Mouse (Mus musculus): ENCODE measurements around the gene Rhox1.
A peak's percentile ranks its signal among the peaks of the same experiment; 100 is the strongest.
"Not testable (repeated sequence)": the region's sequence is repeated elsewhere in the genome, so short reads cannot be mapped to it uniquely, and the experiment has no call there.

The Rhox1 gene

DNA sequence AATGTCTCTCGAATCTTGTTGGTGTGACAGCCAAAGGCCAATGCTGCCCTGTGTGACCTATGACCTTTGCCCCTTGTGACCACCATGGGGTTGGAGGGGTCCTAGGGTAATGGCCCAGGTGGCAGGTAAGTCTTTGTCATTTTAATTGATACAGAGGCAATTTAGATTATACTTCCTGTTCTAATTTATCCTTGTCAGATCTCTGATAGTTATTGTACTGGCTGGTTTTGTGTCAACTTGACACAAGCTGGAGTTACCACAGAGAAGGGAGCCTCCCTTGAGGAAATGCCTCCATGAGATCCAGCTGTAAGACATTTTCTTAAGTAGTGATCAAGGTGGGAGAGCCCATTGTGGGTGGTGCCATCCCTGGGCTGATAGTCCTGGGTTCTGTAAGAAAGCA is at the start of gene Rhox1:
Gene Rhox1 (minus strand): TSS at position 101 of the 400 bp plus-strand sequence.
- DNase-seq, result not testable (repeated sequence)

- DNase-seq, result not testable (repeated sequence)
Observed at GRCm38 (mm10) chrX:37265038-37265437, 43.0 kb upstream of the Rhox1 start, which contains the start of gene Rhox4a. Gene Rhox4a, plus strand, starts transcription at chrX:37265338.

- DNase-seq, result not testable (repeated sequence)
Observed at GRCm38 (mm10) chrX:37249619-37250018, 27.6 kb upstream of the Rhox1 start, which contains the start of gene Rhox3a. Gene Rhox3a, plus strand, starts transcription at chrX:37249919.

GRCm38 (mm10) chrX:37244676-37245075 is 22.6 kb upstream of the Rhox1 start, which contains the start of gene Rhox2a:
Gene Rhox2a, plus strand, starts transcription at chrX:37244976.
- DNase-seq, result not testable (repeated sequence)

- DNase-seq, result no peak
Observed at GRCm38 (mm10) chrX:37210941-37211340, 11.1 kb downstream of the Rhox1 start, which contains the start of gene Gm9. Gene Gm9, minus strand, starts transcription at chrX:37211041.

DNA sequence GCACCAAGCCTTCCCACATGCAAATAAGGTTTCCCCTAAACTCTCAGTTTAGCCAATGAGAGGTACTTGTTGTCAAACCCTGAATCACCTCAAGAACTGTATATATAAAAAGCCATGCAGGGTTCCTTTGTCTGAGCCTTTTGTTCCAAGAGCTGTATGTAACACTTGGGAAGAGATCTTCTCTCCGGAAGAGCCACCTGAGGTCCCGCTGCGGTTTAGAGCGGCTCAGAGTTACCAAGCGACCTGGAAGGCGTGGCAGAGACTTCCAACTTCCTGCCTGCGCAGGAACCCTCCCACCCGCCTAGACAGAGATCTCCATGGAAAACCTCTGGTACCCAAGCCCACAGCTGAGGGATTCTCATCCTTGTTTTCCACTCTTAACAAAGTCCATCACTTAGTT is 23.4 kb downstream of the Rhox1 start:
- DNase-seq, result no peak

DNA sequence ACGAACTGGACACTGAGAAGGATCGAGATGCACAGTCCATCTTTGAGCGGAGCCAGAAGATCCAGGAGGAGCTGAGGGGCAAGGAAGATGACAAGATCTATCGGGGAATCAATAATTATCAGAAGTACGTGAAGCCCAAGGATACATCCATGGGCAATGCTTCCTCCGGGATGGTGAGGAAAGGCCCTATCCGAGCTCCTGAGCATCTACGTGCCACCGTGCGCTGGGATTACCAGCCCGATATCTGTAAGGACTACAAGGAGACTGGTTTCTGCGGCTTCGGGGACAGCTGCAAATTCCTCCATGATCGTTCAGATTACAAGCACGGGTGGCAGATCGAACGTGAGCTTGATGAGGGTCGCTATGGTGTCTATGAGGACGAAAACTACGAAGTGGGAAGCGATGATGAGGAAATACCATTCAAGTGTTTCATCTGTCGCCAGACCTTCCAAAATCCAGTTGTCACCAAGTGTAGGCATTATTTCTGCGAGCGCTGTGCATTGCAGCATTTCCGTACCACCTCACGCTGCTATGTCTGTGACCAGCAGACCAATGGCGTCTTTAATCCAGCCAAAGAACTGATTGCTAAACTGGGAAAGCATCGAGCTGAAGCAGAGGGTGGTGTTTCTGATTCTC is 30.2 kb downstream of the Rhox1 start:
- no peak for DNase-seq

DNA sequence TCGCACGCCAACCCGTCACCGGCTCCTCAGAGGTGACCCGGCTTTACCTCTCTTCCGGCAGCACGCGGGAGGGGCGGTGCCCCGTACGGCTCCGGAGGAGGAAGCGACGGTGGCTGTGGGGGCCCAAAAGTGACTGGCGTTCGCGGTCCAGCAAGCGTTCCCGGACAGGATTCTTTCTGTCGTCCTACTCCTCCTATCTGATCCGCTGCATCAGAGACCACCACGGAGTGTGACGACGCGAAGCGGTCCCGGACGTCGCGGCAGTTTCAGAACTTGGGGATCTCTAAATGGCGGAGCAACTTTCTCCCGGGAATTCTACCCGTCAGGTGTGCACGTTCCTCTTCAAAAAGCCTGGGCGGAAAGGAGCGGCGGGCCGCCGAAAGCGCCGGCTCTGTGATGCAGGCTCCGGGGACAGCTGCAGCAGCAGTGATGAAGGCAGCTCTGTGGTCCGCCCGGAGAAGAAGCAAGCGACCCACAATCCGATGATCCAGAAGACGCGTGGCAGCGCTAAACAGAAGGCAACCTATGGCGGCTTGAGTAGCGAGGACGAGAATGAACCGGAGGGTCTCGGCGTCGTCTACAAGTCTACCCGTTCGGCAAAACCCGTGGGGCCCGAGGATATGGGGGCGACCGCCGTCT is 30.8 kb downstream of the Rhox1 start, which contains the start of the genes Ndufa1 and Rnf113a1:
Gene Ndufa1 (minus strand): TSS at position 59 of the 639 bp plus-strand sequence.
Gene Rnf113a1 (plus strand): TSS at position 141 of the 639 bp plus-strand sequence.
- DNase-seq, result peak; percentile 76

GRCm38 (mm10) chrX:37190755-37191104 is 31.3 kb downstream of the Rhox1 start:
- DNase-seq, result no peak

DNA sequence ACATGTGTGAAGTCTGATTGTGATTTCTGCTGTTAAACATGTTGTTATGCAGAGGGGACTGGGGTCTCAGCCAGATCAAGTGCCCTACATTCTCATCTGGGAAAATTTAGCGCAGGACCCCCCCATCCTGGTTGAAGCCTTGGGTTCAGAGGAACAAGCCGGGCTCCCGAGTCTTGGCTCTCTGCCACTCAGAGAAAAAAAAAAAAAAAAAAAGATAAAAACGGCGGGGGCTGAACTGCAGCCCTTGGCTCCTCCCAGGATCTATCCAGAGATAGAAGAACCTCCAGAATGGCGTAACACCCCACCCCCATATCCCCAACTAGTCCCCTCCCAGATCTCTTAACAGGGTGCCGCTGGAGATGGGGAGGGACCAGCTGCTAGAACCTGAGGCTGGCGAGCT is 37.7 kb downstream of the Rhox1 start:
- DNase-seq, result not testable (repeated sequence)

- DNase-seq, result no peak
Observed at GRCm38 (mm10) chrX:37168742-37169141, 53.3 kb downstream of the Rhox1 start, which contains the start of gene Akap14. Gene Akap14, minus strand, starts transcription at chrX:37168842.

GRCm38 (mm10) chrX:37167085-37167484 is 55.0 kb downstream of the Rhox1 start:
- no peak for DNase-seq

Data from cerebellum, adult 11 months (tissue).